Mouse (Mus musculus) stomach, postnatal 0 days (tissue): Measurements from ENCODE around the gene Camk2b.

Source experiments
- CTCF ChIP-seq: IDR thresholded peaks from 2 replicates; pipeline ENCODE4 v1.5.1; 2016; ENCODE audit warnings: antibody characterized with exemption, low read depth, mild to moderate bottlenecking, moderate library complexity
- EP300 ChIP-seq: optimal IDR thresholded peaks from 2 replicates; pipeline ENCODE3; 2016; ENCODE audit warnings: antibody characterized with exemption

GRCm38 (mm10) chr11:6017484-6018140 lies 48.5 kb downstream of the Camk2b start:
- TF ChIP-seq CTCF (no peak), EP300 (no peak)
